Mouse (Mus musculus) CH12.LX (cell line): Measurements from ENCODE around the gene Itgav. TPM values are rescaled to one million over a fixed set of nuclear protein-coding genes. Genes with fewer than 3 reads are reported as not detected.

Experiments
- DNase-seq: peaks from one replicate; pipeline ENCODE4 v3.0.0-alpha.2; 2013; ENCODE audit errors: extremely low read depth
- H3K27ac ChIP-seq: 2 replicates; pipeline ENCODE4 v1.5.1; 2012; ENCODE audit warnings: low read depth, mild to moderate bottlenecking, control low read depth, moderate library complexity; ENCODE audit not compliant: insufficient read depth
- H3K27me3 ChIP-seq: replicated peaks from 2 replicates; pipeline ENCODE3; 2012; ENCODE audit warnings: inconsistent platforms
- H3K36me3 ChIP-seq, 2 experiments: replicated peaks in 1 of 2; 2 replicates each; pipeline versions ENCODE3 to v1.6.1; 2012; ENCODE audit warnings: inconsistent platforms in 1 of 2, low read length in 1 of 2, mild to moderate bottlenecking in 1 of 2, mixed read lengths in 1 of 2, moderate library complexity in 1 of 2; ENCODE audit not compliant: control insufficient read depth in 1 of 2, insufficient read depth in 1 of 2
- H3K4me1 ChIP-seq, 2 experiments: 2 replicates each; pipeline ENCODE4 v1.6.1; 2012; ENCODE audit warnings: inconsistent platforms in 1 of 2, moderate library complexity in 1 of 2; ENCODE audit not compliant: insufficient read depth in 2 of 2, control insufficient read depth in 1 of 2
- H3K4me2 ChIP-seq: 2 replicates; pipeline ENCODE4 v1.6.1; 2012; ENCODE audit warnings: low read depth, mild to moderate bottlenecking, control low read depth; ENCODE audit not compliant: poor library complexity, insufficient read depth, severe bottlenecking
- H3K4me3 ChIP-seq, 3 experiments: fragments of 150-350 bp in 1 of 3; sonication (generic) in 1 of 3; replicated peaks in 1 of 3; 2 replicates each; pipeline versions ENCODE3 to v1.5.1; 2011 to 2012; ENCODE audit warnings: low read depth in 2 of 3, low read length in 2 of 3, mild to moderate bottlenecking in 2 of 3, moderate library complexity in 2 of 3, control low read depth in 1 of 3, improper control_type of control experiment in 1 of 3, inconsistent platforms in 1 of 3, mixed read lengths in 1 of 3; ENCODE audit not compliant: poor library complexity in 1 of 3
- H3K79me2 ChIP-seq: replicated peaks from 2 replicates; pipeline ENCODE4 v1.6.1; 2012; ENCODE audit warnings: mild to moderate bottlenecking, moderate library complexity; ENCODE audit not compliant: control insufficient read depth, poor library complexity, insufficient read depth, severe bottlenecking; ENCODE audit errors: extremely low read depth
- H3K9ac ChIP-seq: 2 replicates; pipeline ENCODE4 v1.6.1; 2012; ENCODE audit warnings: low read depth, mild to moderate bottlenecking, control low read depth, moderate library complexity; ENCODE audit not compliant: insufficient read depth
- H3K9me3 ChIP-seq: replicated peaks from 2 replicates; pipeline ENCODE3; 2012; ENCODE audit warnings: low read length, inconsistent platforms, mixed read lengths
- CTCF ChIP-seq, 2 experiments: IDR thresholded peaks in 1 of 2; conservative IDR thresholded peaks in 1 of 2; 2 replicates each; pipeline ENCODE4 v1.5.1; 2011 to 2012; ENCODE audit warnings: low read depth in 2 of 2, low read length in 2 of 2, improper control_type of control experiment in 1 of 2, inconsistent platforms in 1 of 2, mild to moderate bottlenecking in 1 of 2, moderate library complexity in 1 of 2
- E2F4 ChIP-seq: IDR thresholded peaks from 2 replicates; pipeline ENCODE4 v1.6.1; 2011; ENCODE audit warnings: low read depth, low read length, improper control_type of control experiment; ENCODE audit not compliant: insufficient replicate concordance
- EP300 ChIP-seq: IDR thresholded peaks from 2 replicates; pipeline ENCODE4 v1.6.1; 2011; ENCODE audit warnings: low read length, improper control_type of control experiment
- ETS1 ChIP-seq: conservative IDR thresholded peaks from 2 replicates; pipeline ENCODE4 v1.6.1; 2012; ENCODE audit warnings: low read depth, mild to moderate bottlenecking, inconsistent platforms, low read length, improper control_type of control experiment, moderate library complexity
- GABPA ChIP-seq: IDR thresholded peaks from 2 replicates; pipeline ENCODE4 v1.6.1; 2012; ENCODE audit warnings: low read depth, low read length, improper control_type of control experiment, inconsistent platforms; ENCODE audit not compliant: insufficient replicate concordance
- MAFK ChIP-seq: IDR thresholded peaks from 2 replicates; pipeline ENCODE4 v1.6.1; 2011; ENCODE audit warnings: low read length, improper control_type of control experiment; ENCODE audit not compliant: insufficient replicate concordance
- MAZ ChIP-seq: IDR thresholded peaks from 2 replicates; pipeline ENCODE4 v1.6.1; 2012; ENCODE audit warnings: low read depth, mild to moderate bottlenecking, inconsistent platforms, low read length, improper control_type of control experiment, moderate library complexity
- MEF2A ChIP-seq: IDR thresholded peaks from 2 replicates; pipeline ENCODE4 v1.6.1; 2014; ENCODE audit warnings: low read depth, mild to moderate bottlenecking, inconsistent platforms, low read length, improper control_type of control experiment, borderline replicate concordance
- MXI1 ChIP-seq: IDR thresholded peaks from 2 replicates; pipeline ENCODE4 v1.6.1; 2011; ENCODE audit warnings: mild to moderate bottlenecking, low read depth, low read length, improper control_type of control experiment
- MYC ChIP-seq: IDR thresholded peaks from 2 replicates; pipeline ENCODE4 v1.6.1; 2011; ENCODE audit warnings: low read depth, mild to moderate bottlenecking, improper control_type of control experiment, low read length
- NELFE ChIP-seq: IDR thresholded peaks from 2 replicates; pipeline ENCODE4 v1.6.1; 2011; ENCODE audit warnings: low read depth, low read length, improper control_type of control experiment
- PAX5 ChIP-seq: IDR thresholded peaks from 2 replicates; pipeline ENCODE4 v1.6.1; 2012; ENCODE audit warnings: low read length, inconsistent platforms, mixed read lengths
- RCOR1 ChIP-seq: conservative IDR thresholded peaks from 2 replicates; pipeline ENCODE4 v1.6.1; 2012; ENCODE audit warnings: low read depth, mild to moderate bottlenecking, inconsistent platforms, low read length, improper control_type of control experiment
- ZNF384 ChIP-seq: IDR thresholded peaks from 2 replicates; pipeline ENCODE4 v1.6.1; 2012; ENCODE audit warnings: low read depth, low read length, improper control_type of control experiment, inconsistent platforms
- dilution Hi-C: fragments of 300-500 bp; cut with MboI; formaldehyde crosslinking; loops from 2 replicates; pipeline ENCODE4 v1.14.3; 2020; ENCODE audit warnings: low sequenced_read_pairs; ENCODE audit not compliant: extremely low pct_unique_long_range_greater_than_20kb, extremely low pct_ligation_motif_present
- in situ Hi-C: fragments of 300-500 bp; cut with MboI; formaldehyde crosslinking; loops from 3 replicates; pipeline ENCODE4 v1.14.3; 2019; ENCODE audit warnings: low sequenced_read_pairs, low pct_ligation_motif_present, low pct_unique_long_range_greater_than_20kb, mixed read lengths
- polyA plus RNA-seq: library from polyadenylated mRNA; unstranded; fragments of >175 nt; gene quantifications from 2 replicates; pipeline ENCODE4 v1.2.1, GENCODE M21; 2012; ENCODE audit warnings: low read depth; ENCODE audit not compliant: insufficient read length
- total RNA-seq, 2 experiments: library from RNA; depleted of rRNA; stranded (reverse); fragments of 300-350 nt in 1 of 2; fragments of >200 nt in 1 of 2; gene quantifications; 2 replicates each; pipeline ENCODE4 v1.2.3; 2012 to 2014

Itgav gene
- total and polyA plus RNA-seq, 3 experiments, result 16.2 to 28.2 (median 25.5) TPM

DNA sequence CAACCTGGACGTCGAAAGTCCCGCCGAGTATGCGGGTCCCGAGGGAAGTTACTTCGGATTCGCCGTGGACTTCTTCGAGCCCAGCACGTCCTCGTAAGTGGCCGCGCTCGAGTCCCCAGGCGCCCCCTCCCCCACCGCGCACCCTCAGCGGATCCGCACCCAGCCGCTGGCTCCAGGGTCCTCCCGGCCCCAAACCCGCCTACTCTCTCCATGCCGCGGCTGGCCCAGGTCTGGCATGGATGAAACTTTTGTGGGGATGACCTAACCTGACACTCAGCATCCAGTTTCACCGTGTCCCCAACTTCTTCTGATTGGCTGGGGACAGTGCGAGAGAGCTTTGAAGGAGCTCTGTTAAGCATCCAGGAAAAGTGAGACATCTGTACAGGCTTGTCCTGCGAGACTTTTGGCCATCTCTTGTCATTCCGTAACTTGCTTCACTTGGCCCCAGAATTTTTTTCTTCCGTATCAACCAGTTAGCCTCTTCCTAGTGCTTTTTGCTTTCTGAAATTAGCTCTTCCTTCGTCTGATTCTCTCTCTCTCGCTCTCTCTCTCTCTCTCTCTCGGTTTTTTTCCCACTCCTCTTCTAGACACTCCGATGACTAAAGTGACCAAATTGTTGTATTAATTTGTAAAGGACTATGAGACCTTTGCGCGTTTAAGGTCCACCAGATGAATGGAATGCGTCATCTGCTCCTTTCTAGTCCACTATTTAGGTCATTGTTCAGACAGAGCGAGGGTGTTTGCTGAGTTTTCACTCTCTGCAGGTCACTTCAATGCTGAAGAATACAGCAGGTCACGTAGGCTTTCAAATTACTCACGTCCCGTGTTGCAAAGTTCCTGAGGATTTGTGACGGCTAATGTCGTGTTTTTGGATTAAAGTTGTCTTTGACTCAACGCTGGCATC lies 882 bp downstream of the Itgav start (continued):
- TF ChIP-seq ZNF384 (peak; percentile 58), E2F4 (no peak), PAX5 (no peak), MYC (no peak), RCOR1 (no peak), MXI1 (peak; percentile 29; the same call in 1 of the 2 replicates), NELFE (no peak), MAZ (no peak), CTCF (conservative IDR thresholded peaks at IDR 0.05 in 1 of 2, IDR thresholded peaks at IDR 0.05 in 1 of 2; ENCODE audit: low read depth in 2 of 2, low read length in 2 of 2) (no peak)
- TF ChIP-seq, all 38 proteins: peak for 7

DNA sequence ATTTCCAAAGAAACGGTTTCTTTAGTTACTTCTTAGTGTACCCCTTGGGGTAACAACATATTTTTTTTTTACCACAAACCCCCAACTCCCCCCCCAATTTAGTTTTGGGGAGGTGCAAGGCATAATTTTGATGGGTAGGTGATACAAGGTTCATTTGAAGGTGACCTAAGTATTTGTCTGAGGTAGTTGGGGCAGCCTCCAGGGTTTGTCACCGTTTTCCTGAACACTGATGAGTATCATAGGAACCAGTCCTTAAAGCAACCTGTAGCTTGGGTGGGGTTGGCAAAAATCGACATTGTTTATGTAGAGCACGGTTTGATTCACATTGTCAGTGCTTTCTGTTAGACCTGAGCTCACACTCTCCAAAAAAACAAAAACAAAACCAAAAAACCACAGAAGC lies 1.6 kb downstream of the Itgav start:
- Histone ChIP-seq H3K27me3 (no peaks in the 10 kb centered on the region), H3K79me2 (peaks cover 44% of the 10 kb centered on the region), H3K9ac (peak overlapping the region; percentile 97), H3K27ac (no peak overlapping the region), H3K4me1 (peaks cover 4 to 40% of the 10 kb centered on the region in 2 experiments; a peak in 3 of 4 replicates), H3K4me2 (peak overlapping the region; percentile 98), H3K36me3 (peaks cover 10 to 18% of the 10 kb centered on the region in 2 experiments), H3K4me3 (peak overlapping the region; percentile 84 to 95 (median 94)), H3K9me3 (no peaks in the 10 kb centered on the region)
- TF ChIP-seq MAFK, result no peak
- dilution Hi-C loops, result no loop called here
- no peak for DNase-seq
- in situ Hi-C loops, result no loop called here

DNA sequence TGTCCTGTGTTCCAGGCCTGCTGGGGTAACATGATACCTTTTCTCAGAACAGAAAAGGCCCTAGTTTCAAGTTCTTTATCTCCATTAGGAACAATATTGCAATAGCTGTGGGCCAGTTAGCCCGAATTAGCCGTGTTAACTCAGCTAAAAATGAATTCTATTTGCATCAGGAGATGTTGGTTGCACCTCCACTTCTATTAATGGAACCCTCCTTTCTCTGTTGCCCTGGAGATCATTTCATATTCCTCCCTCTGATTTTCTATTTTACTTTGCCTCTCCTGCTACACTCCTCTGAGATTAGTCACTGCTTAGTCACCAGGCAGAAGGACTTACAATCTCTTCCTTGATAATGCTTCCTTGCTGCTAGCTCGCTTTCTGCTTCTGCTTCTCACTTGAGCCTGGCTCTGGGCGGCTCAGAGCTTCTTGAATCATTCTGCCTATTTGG lies 4.1 kb downstream of the Itgav start:
- no peaks in the 10 kb centered on the region for H3K9me3 ChIP-seq
- peak overlapping the region; percentile 55 for H3K4me2 ChIP-seq
- H3K4me3 ChIP-seq, result no peak overlapping the region
- H3K27ac ChIP-seq, result peak overlapping the region; percentile 1; the same call in 1 of the 2 replicates
- no peaks in the 10 kb centered on the region for H3K27me3 ChIP-seq
- in situ Hi-C loops, result no loop called here
- TF ChIP-seq GABPA, result no peak
- 0 out of 2 replicates have a peak, but pooled peaks have one; percentile 27 for TF ChIP-seq ETS1
- TF ChIP-seq ZNF384, result no peak
- TF ChIP-seq EP300, result 0 out of 2 replicates have a peak, but pooled peaks have one; percentile 7
- peak; percentile 71; the same call in 1 of the 2 replicates for TF ChIP-seq MEF2A
- TF ChIP-seq MYC, result no peak
- peaks cover 55% of the 10 kb centered on the region for H3K79me2 ChIP-seq
- DNase-seq, result peak; percentile 48
- dilution Hi-C loops, result no loop called here
- peak overlapping the region; percentile 52; the same call in 1 of the 2 replicates for H3K9ac ChIP-seq
- peaks cover 12 to 53% of the 10 kb centered on the region in 2 experiments; a peak in 3 of 4 replicates for H3K4me1 ChIP-seq
- H3K36me3 ChIP-seq, result peaks cover 16 to 30% of the 10 kb centered on the region in 2 experiments
